11 mouse cellular contexts compared by ENCODE assay signal in the genomic region with DNA sequence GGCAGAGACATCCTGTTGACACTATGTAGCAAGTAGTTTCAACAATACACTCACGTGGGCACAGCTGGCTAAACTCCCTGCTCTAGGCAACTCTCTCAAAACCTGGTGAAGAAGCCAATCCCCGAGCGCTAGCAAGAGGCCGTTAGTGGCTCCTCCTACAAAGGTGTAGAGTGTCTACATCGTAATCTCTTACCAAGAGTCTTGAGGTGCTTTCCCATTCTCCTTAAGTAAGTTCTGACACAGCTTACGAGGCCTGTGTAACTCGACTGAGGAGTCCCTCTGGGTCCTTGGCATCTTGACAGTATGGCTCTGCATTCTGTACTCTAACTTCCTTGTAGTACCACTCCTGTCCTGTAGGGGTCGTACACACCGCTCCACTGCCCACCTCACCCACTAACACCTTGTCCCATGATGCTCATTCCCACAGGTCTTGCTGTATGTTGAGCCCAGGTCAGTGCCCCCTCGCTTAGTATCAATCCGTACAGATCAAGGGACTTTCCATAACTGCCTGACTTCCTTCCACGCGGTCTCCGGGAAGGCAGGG.
DNase-seq lines count a peak whose midpoint lies in the region; ATAC-seq and TF ChIP-seq lines count a peak whose summit lies in the region.
"Had no signal": no experiment of that assay in that cellular context is flagged by ENCODE, and none has a peak within 500 bp of the region (broad histone marks: within the 10 kb centered on the region; RNA-seq: fewer than 3 reads in every experiment).

No protein-coding gene starts in this region.

- H3K4me1 ChIP-seq in heart, adult 2 months (ENCODE audit: control insufficient read depth, insufficient read depth, low read length) = peaks cover 2% of the 10 kb centered on the region; the same call in 1 of the 2 replicates
- H3K4me1 ChIP-seq in heart, embryonic 11.5 days (ENCODE audit: control insufficient read depth, insufficient read depth, low read length) = peaks cover 6% of the 10 kb centered on the region
- no peaks in the 10 kb centered on the region for H3K4me1 ChIP-seq in cortical plate, adult 2 months (ENCODE audit: control insufficient read depth, insufficient read depth, low read length)
- H3K4me1 ChIP-seq: hindbrain, embryonic 15.5 days had no signal

- no peak for TF ChIP-seq EP300 in heart, adult 2 months (IDR thresholded peaks at IDR 0.05; ENCODE audit: insufficient read depth, low read depth, low read length)

- intact Hi-C loops in heart, adult 2 months (cut with DNase I) = no loop called here
- intact Hi-C loops in gastrocnemius, postnatal 14 days (cut with DNase I; ENCODE audit: low total_unique reads) = no loop called here

- peaks cover 2% of the 10 kb centered on the region; the same call in 1 of the 2 replicates for H3K36me3 ChIP-seq in heart, adult 2 months (ENCODE audit: control insufficient read depth, insufficient read depth, low read length)
- H3K36me3 ChIP-seq in heart, embryonic 11.5 days (ENCODE audit: control insufficient read depth, insufficient read depth, low read length) = no peaks in the 10 kb centered on the region
- H3K36me3 ChIP-seq: hindbrain, embryonic 15.5 days had no signal

- TF ChIP-seq POLR2A in heart, adult 2 months (IDR thresholded peaks at IDR 0.05; ENCODE audit: insufficient read depth, low read depth, low read length) = no peak
- no peak for TF ChIP-seq POLR2A in cortical plate, adult 2 months (IDR thresholded peaks at IDR 0.05; ENCODE audit: extremely low read depth, insufficient read depth, low read length)

- no peaks in the 10 kb centered on the region for H3K9me3 ChIP-seq in heart, embryonic 11.5 days (replicated peaks; ENCODE audit: control insufficient read depth, low read length)
- H3K9me3 ChIP-seq: hindbrain, embryonic 15.5 days had no signal

- H3K9ac ChIP-seq in heart, adult 2 months (ENCODE audit: low read depth, low read length) = no peak overlapping the region
- H3K9ac ChIP-seq in heart, embryonic 11.5 days (ENCODE audit: low read depth, low read length) = no peak overlapping the region
- H3K9ac ChIP-seq: hindbrain, embryonic 15.5 days had no signal

- 45% methylated on average over 14 of the region's 14 CpGs for WGBS in heart, adult 2 months
- WGBS in heart, embryonic 11.5 days (ENCODE audit: insufficient replicate concordance) = 60% methylated on average over 14 of the region's 14 CpGs

- H3K27ac ChIP-seq in heart, adult 2 months = no peak overlapping the region
- H3K27ac ChIP-seq in heart, embryonic 11.5 days (ENCODE audit: low read depth, low read length) = no peak overlapping the region
- no peak overlapping the region for H3K27ac ChIP-seq in cortical plate, adult 2 months (ENCODE audit: insufficient read depth, low read length)
- H3K27ac ChIP-seq: hindbrain, embryonic 15.5 days; macrophage had no signal

- no peak overlapping the region for H3K4me2 ChIP-seq in heart, embryonic 11.5 days
- H3K4me2 ChIP-seq: hindbrain, embryonic 15.5 days had no signal

- no peaks in the 10 kb centered on the region for H3K27me3 ChIP-seq in heart, adult 2 months (ENCODE audit: control insufficient read depth, insufficient read depth, low read length)
- H3K27me3 ChIP-seq in heart, embryonic 11.5 days (ENCODE audit: control insufficient read depth, insufficient read depth, low read length) = no peaks in the 10 kb centered on the region
- H3K27me3 ChIP-seq: hindbrain, embryonic 15.5 days had no signal

- ATAC-seq in heart, embryonic 11.5 days (replicated peaks; ENCODE audit: insufficient number of reproducible peaks, low FRiP score, low TSS enrichment) = no peak
- no peak for ATAC-seq in cerebellum, adult (ENCODE audit: insufficient number of reproducible peaks, low FRiP score, low TSS enrichment)
- ATAC-seq: forebrain, embryonic 16.5 days had no signal

- peak in 1 of 2 experiments; percentile 8 for DNase-seq in heart, adult 2 months
- DNase-seq in CD4-positive, CD25-positive, alpha-beta regulatory T cell, adult 2 months (ENCODE audit: low read depth, low spot score) = peak; percentile 55
- peak; percentile 28 for DNase-seq in lung, postnatal 14 days
- no peak for DNase-seq in left cerebral cortex, adult 9 months (ENCODE audit: low spot score in 2 of 2)
- DNase-seq in gastrocnemius, postnatal 14 days = no peak

- TF ChIP-seq CTCF in heart, adult 2 months (IDR thresholded peaks at IDR 0.05) = peak; percentile 58
- 0 out of 2 replicates have a peak, but pooled peaks have one; percentile 19 for TF ChIP-seq CTCF in cortical plate, adult 2 months (IDR thresholded peaks at IDR 0.05; ENCODE audit: extremely low read depth, insufficient read depth, low read length)

- H3K79me2 ChIP-seq in heart, adult 2 months (replicated peaks; ENCODE audit: control insufficient read depth, insufficient read depth, low read length) = no peaks in the 10 kb centered on the region

- H3K4me3 ChIP-seq in heart, adult 2 months = no peak overlapping the region
- H3K4me3 ChIP-seq in heart, embryonic 11.5 days (ENCODE audit: low read depth, low read length) = no peak overlapping the region
- H3K4me3 ChIP-seq in cortical plate, adult 2 months (ENCODE audit: insufficient read depth, low read length) = no peak overlapping the region
- H3K4me3 ChIP-seq: hindbrain, embryonic 15.5 days had no signal

Comparison
In these comparisons a context has a peak if more than half of its experiments do, and no peak if none do; other contexts are left out.
1. DNase-seq: peak in CD4-positive, CD25-positive, alpha-beta regulatory T cell, adult 2 months (single experiment) and lung, postnatal 14 days (single experiment); none in left cerebral cortex, adult 9 months (0 of 2) and gastrocnemius, postnatal 14 days (single experiment).